Mouse (Mus musculus): ENCODE measurements around the gene Pde1c.

- no peak for TF ChIP-seq ZC3H11A (IDR thresholded peaks at IDR 0.05; ENCODE audit: borderline replicate concordance, low read depth, low read length)
- TF ChIP-seq HCFC1 (IDR thresholded peaks at IDR 0.05; ENCODE audit: borderline replicate concordance, insufficient read depth, low read length) = no peak
- no peak for TF ChIP-seq CHD2 (IDR thresholded peaks at IDR 0.05; ENCODE audit: low read depth, low read length)
- TF ChIP-seq ZNF384 (IDR thresholded peaks at IDR 0.05; ENCODE audit: low read depth, low read length) = no peak
- TF ChIP-seq MAFK (IDR thresholded peaks at IDR 0.05; ENCODE audit: insufficient read depth, low read depth, low read length) = no peak
Observed at GRCm38 (mm10) chr6:56098427-56098826, 470.5 kb downstream of the Pde1c start.

All from ES-E14 (cell line).